Mouse (Mus musculus) CH12.LX (cell line): ENCODE measurements around the gene Mospd3. TPM values are rescaled to one million over a fixed set of nuclear protein-coding genes. Genes with fewer than 3 reads are reported as not detected.

Source experiments
- DNase-seq: peaks from one replicate; pipeline ENCODE4 v3.0.0-alpha.2; 2013; ENCODE audit errors: extremely low read depth
- H3K27ac ChIP-seq: 2 replicates; pipeline ENCODE4 v1.5.1; 2012; ENCODE audit warnings: low read depth, mild to moderate bottlenecking, control low read depth, moderate library complexity; ENCODE audit not compliant: insufficient read depth
- H3K27me3 ChIP-seq: replicated peaks from 2 replicates; pipeline ENCODE3; 2012; ENCODE audit warnings: inconsistent platforms
- H3K36me3 ChIP-seq, 2 experiments: replicated peaks in 1 of 2; 2 replicates each; pipeline versions ENCODE3 to v1.6.1; 2012; ENCODE audit warnings: inconsistent platforms in 1 of 2, low read length in 1 of 2, mild to moderate bottlenecking in 1 of 2, mixed read lengths in 1 of 2, moderate library complexity in 1 of 2; ENCODE audit not compliant: control insufficient read depth in 1 of 2, insufficient read depth in 1 of 2
- H3K4me1 ChIP-seq, 2 experiments: 2 replicates each; pipeline ENCODE4 v1.6.1; 2012; ENCODE audit warnings: inconsistent platforms in 1 of 2, moderate library complexity in 1 of 2; ENCODE audit not compliant: insufficient read depth in 2 of 2, control insufficient read depth in 1 of 2
- H3K4me2 ChIP-seq: 2 replicates; pipeline ENCODE4 v1.6.1; 2012; ENCODE audit warnings: low read depth, mild to moderate bottlenecking, control low read depth; ENCODE audit not compliant: poor library complexity, insufficient read depth, severe bottlenecking
- H3K4me3 ChIP-seq, 3 experiments: fragments of 150-350 bp in 1 of 3; sonication (generic) in 1 of 3; replicated peaks in 1 of 3; 2 replicates each; pipeline versions ENCODE3 to v1.5.1; 2011 to 2012; ENCODE audit warnings: low read depth in 2 of 3, low read length in 2 of 3, mild to moderate bottlenecking in 2 of 3, moderate library complexity in 2 of 3, control low read depth in 1 of 3, improper control_type of control experiment in 1 of 3, inconsistent platforms in 1 of 3, mixed read lengths in 1 of 3; ENCODE audit not compliant: poor library complexity in 1 of 3
- H3K79me2 ChIP-seq: replicated peaks from 2 replicates; pipeline ENCODE4 v1.6.1; 2012; ENCODE audit warnings: mild to moderate bottlenecking, moderate library complexity; ENCODE audit not compliant: control insufficient read depth, poor library complexity, insufficient read depth, severe bottlenecking; ENCODE audit errors: extremely low read depth
- H3K9ac ChIP-seq: 2 replicates; pipeline ENCODE4 v1.6.1; 2012; ENCODE audit warnings: low read depth, mild to moderate bottlenecking, control low read depth, moderate library complexity; ENCODE audit not compliant: insufficient read depth
- H3K9me3 ChIP-seq: replicated peaks from 2 replicates; pipeline ENCODE3; 2012; ENCODE audit warnings: low read length, inconsistent platforms, mixed read lengths
- BHLHE40 ChIP-seq: IDR thresholded peaks from 2 replicates; pipeline ENCODE4 v1.6.1; 2011; ENCODE audit warnings: mild to moderate bottlenecking, low read depth, low read length, improper control_type of control experiment
- CHD1 ChIP-seq: IDR thresholded peaks from 2 replicates; pipeline ENCODE4 v1.6.1; 2012; ENCODE audit warnings: low read depth, low read length, improper control_type of control experiment, inconsistent platforms
- CHD2 ChIP-seq: IDR thresholded peaks from 2 replicates; pipeline ENCODE4 v1.6.1; 2011; ENCODE audit warnings: low read length, improper control_type of control experiment
- CTCF ChIP-seq, 2 experiments: IDR thresholded peaks in 1 of 2; conservative IDR thresholded peaks in 1 of 2; 2 replicates each; pipeline ENCODE4 v1.5.1; 2011 to 2012; ENCODE audit warnings: low read depth in 2 of 2, low read length in 2 of 2, improper control_type of control experiment in 1 of 2, inconsistent platforms in 1 of 2, mild to moderate bottlenecking in 1 of 2, moderate library complexity in 1 of 2
- E2F4 ChIP-seq: IDR thresholded peaks from 2 replicates; pipeline ENCODE4 v1.6.1; 2011; ENCODE audit warnings: low read depth, low read length, improper control_type of control experiment; ENCODE audit not compliant: insufficient replicate concordance
- ELF1 ChIP-seq: IDR thresholded peaks from 2 replicates; pipeline ENCODE4 v1.6.1; 2014; ENCODE audit warnings: low read depth, mild to moderate bottlenecking, inconsistent platforms, low read length, improper control_type of control experiment
- GABPA ChIP-seq: IDR thresholded peaks from 2 replicates; pipeline ENCODE4 v1.6.1; 2012; ENCODE audit warnings: low read depth, low read length, improper control_type of control experiment, inconsistent platforms; ENCODE audit not compliant: insufficient replicate concordance
- JUND ChIP-seq: conservative IDR thresholded peaks from 2 replicates; pipeline ENCODE4 v1.6.1; 2011; ENCODE audit warnings: low read depth, low read length, improper control_type of control experiment
- MAFK ChIP-seq: IDR thresholded peaks from 2 replicates; pipeline ENCODE4 v1.6.1; 2011; ENCODE audit warnings: low read length, improper control_type of control experiment; ENCODE audit not compliant: insufficient replicate concordance
- MAX ChIP-seq: IDR thresholded peaks from 2 replicates; pipeline ENCODE4 v1.6.1; 2011; ENCODE audit warnings: low read length, improper control_type of control experiment
- MAZ ChIP-seq: IDR thresholded peaks from 2 replicates; pipeline ENCODE4 v1.6.1; 2012; ENCODE audit warnings: low read depth, mild to moderate bottlenecking, inconsistent platforms, low read length, improper control_type of control experiment, moderate library complexity
- MEF2A ChIP-seq: IDR thresholded peaks from 2 replicates; pipeline ENCODE4 v1.6.1; 2014; ENCODE audit warnings: low read depth, mild to moderate bottlenecking, inconsistent platforms, low read length, improper control_type of control experiment, borderline replicate concordance
- MYC ChIP-seq: IDR thresholded peaks from 2 replicates; pipeline ENCODE4 v1.6.1; 2011; ENCODE audit warnings: low read depth, mild to moderate bottlenecking, improper control_type of control experiment, low read length
- NELFE ChIP-seq: IDR thresholded peaks from 2 replicates; pipeline ENCODE4 v1.6.1; 2011; ENCODE audit warnings: low read depth, low read length, improper control_type of control experiment
- POLR2AphosphoS2 ChIP-seq: IDR thresholded peaks from 2 replicates; pipeline ENCODE4 v1.6.1; 2011; ENCODE audit warnings: low read depth, low read length, improper control_type of control experiment
- RAD21 ChIP-seq: IDR thresholded peaks from 2 replicates; pipeline ENCODE4 v1.6.1; 2011; ENCODE audit warnings: low read depth, mild to moderate bottlenecking, low read length, improper control_type of control experiment, moderate library complexity
- RCOR1 ChIP-seq: conservative IDR thresholded peaks from 2 replicates; pipeline ENCODE4 v1.6.1; 2012; ENCODE audit warnings: low read depth, mild to moderate bottlenecking, inconsistent platforms, low read length, improper control_type of control experiment
- SIN3A ChIP-seq: IDR thresholded peaks from 2 replicates; pipeline ENCODE4 v1.6.1; 2012; ENCODE audit warnings: low read length, improper control_type of control experiment, inconsistent platforms
- TBP ChIP-seq: conservative IDR thresholded peaks from 2 replicates; pipeline ENCODE4 v1.6.1; 2011; ENCODE audit warnings: low read depth, low read length, improper control_type of control experiment
- UBTF ChIP-seq: IDR thresholded peaks from 2 replicates; pipeline ENCODE4 v1.6.1; 2012; ENCODE audit warnings: low read depth, mild to moderate bottlenecking, inconsistent platforms, low read length, improper control_type of control experiment, moderate library complexity
- USF2 ChIP-seq: conservative IDR thresholded peaks from 2 replicates; pipeline ENCODE4 v1.6.1; 2011; ENCODE audit warnings: low read depth, low read length, improper control_type of control experiment
- ZKSCAN1 ChIP-seq: IDR thresholded peaks from 2 replicates; pipeline ENCODE4 v1.6.1; 2012; ENCODE audit warnings: low read depth, inconsistent platforms, low read length, improper control_type of control experiment, borderline replicate concordance
- dilution Hi-C: fragments of 300-500 bp; cut with MboI; formaldehyde crosslinking; loops from 2 replicates; pipeline ENCODE4 v1.14.3; 2020; ENCODE audit warnings: low sequenced_read_pairs; ENCODE audit not compliant: extremely low pct_unique_long_range_greater_than_20kb, extremely low pct_ligation_motif_present
- in situ Hi-C: fragments of 300-500 bp; cut with MboI; formaldehyde crosslinking; loops from 3 replicates; pipeline ENCODE4 v1.14.3; 2019; ENCODE audit warnings: low sequenced_read_pairs, low pct_ligation_motif_present, low pct_unique_long_range_greater_than_20kb, mixed read lengths
- polyA plus RNA-seq: library from polyadenylated mRNA; unstranded; fragments of >175 nt; gene quantifications from 2 replicates; pipeline ENCODE4 v1.2.1, GENCODE M21; 2012; ENCODE audit warnings: low read depth; ENCODE audit not compliant: insufficient read length
- total RNA-seq, 2 experiments: library from RNA; depleted of rRNA; stranded (reverse); fragments of 300-350 nt in 1 of 2; fragments of >200 nt in 1 of 2; gene quantifications; 2 replicates each; pipeline ENCODE4 v1.2.3; 2012 to 2014

The Mospd3 gene
- total and polyA plus RNA-seq, 3 experiments, result 1.5 to 23.7 (median 4.2) TPM

DNA sequence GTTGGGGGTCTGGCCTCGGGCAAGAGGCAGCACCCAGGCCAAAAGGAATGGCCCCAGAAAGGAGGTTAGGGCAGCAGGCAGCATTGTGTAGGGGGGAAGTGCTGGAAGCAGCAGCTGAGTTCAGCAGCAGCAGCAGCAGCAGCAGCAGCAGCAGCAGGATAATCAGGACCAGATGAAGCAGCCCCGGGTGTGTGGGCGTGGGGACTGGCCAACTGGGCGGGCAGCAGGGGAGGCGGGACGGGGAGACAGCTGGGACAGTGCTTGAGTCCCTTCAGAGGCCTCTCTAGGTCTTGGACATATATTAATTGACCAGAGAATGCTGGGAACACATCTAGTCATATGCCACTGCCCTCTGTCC, 10.4 kb upstream of the Mospd3 start:
- Histone ChIP-seq H3K79me2 (no peaks in the 10 kb centered on the region), H3K27ac (no peak overlapping the region), H3K27me3 (no peaks in the 10 kb centered on the region), H3K4me2 (no peak overlapping the region), H3K4me3 (no peak overlapping the region), H3K4me1 (peaks cover 0 to 11% of the 10 kb centered on the region in 2 experiments; a peak in 2 of 4 replicates), H3K9ac (no peak overlapping the region), H3K36me3 (peaks cover 0 to 24% of the 10 kb centered on the region in 2 experiments), H3K9me3 (no peaks in the 10 kb centered on the region)
- dilution Hi-C loops, result no loop called here
- DNase-seq, result no peak
- in situ Hi-C loops, result no loop called here
- no peak for TF ChIP-seq MEF2A
- TF ChIP-seq CHD2, result no peak
- no peak for TF ChIP-seq GABPA
- TF ChIP-seq NELFE, result no peak
- TF ChIP-seq USF2, result no peak
- no peak for TF ChIP-seq ZKSCAN1
- TF ChIP-seq MAFK, result no peak

GRCm38 (mm10) chr5:137610548-137611244, 9.8 kb upstream of the Mospd3 start:
- Histone ChIP-seq H3K27me3 (no peaks in the 10 kb centered on the region), H3K4me2 (no peak overlapping the region), H3K9me3 (no peaks in the 10 kb centered on the region), H3K36me3 (peaks cover 0 to 27% of the 10 kb centered on the region in 2 experiments), H3K27ac (no peak overlapping the region), H3K4me3 (no peak overlapping the region), H3K4me1 (peaks cover 0 to 11% of the 10 kb centered on the region in 2 experiments; a peak in 2 of 4 replicates), H3K79me2 (no peaks in the 10 kb centered on the region), H3K9ac (no peak overlapping the region)
- DNase-seq, result no peak
- in situ Hi-C loops, result no loop called here
- TF ChIP-seq BHLHE40 (no peak), CHD1 (no peak), CTCF (conservative IDR thresholded peaks at IDR 0.05 in 1 of 2, IDR thresholded peaks at IDR 0.05 in 1 of 2; ENCODE audit: low read depth in 2 of 2, low read length in 2 of 2) (no peak), POLR2AphosphoS2 (no peak), USF2 (no peak), ZKSCAN1 (no peak), MYC (no peak), RCOR1 (no peak), SIN3A (no peak), TBP (no peak), MEF2A (no peak), UBTF (no peak), MAX (no peak), ELF1 (no peak), RAD21 (no peak), MAZ (no peak), E2F4 (no peak), JUND (no peak)
- dilution Hi-C loops, result no loop called here
